Mouse (Mus musculus): Measurements from ENCODE around the gene Plxna4.

Gene Plxna4

GRCm38 (mm10) chr6:32330034-32330795 lies 257.8 kb downstream of the Plxna4 start:
- DNase-seq = no peak

DNA sequence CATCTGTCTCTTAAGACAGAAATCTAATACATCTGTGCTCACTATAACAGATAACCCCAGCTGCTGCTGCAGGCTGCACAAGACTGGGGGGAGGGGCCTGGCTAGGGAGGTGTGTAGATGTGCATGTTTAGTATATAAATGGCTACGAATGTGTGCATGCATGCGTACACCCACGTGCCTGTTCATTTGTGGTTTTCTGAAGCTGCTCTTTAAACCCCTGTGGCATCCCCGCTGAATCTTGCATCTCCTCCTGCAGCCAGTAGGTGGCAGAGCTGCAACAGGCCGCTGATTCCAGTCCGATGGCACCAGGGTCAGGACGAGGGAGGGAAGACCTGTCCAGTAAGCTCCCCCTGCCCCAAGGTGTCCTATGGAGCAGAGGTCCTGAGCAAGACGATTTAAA lies 260.0 kb downstream of the Plxna4 start:
- peak; percentile 61 for DNase-seq

- DNase-seq = no peak
Observed at GRCm38 (mm10) chr6:32327173-32327572, 260.8 kb downstream of the Plxna4 start.

GRCm38 (mm10) chr6:32326406-32326805 lies 261.6 kb downstream of the Plxna4 start:
- no peak for DNase-seq

DNA sequence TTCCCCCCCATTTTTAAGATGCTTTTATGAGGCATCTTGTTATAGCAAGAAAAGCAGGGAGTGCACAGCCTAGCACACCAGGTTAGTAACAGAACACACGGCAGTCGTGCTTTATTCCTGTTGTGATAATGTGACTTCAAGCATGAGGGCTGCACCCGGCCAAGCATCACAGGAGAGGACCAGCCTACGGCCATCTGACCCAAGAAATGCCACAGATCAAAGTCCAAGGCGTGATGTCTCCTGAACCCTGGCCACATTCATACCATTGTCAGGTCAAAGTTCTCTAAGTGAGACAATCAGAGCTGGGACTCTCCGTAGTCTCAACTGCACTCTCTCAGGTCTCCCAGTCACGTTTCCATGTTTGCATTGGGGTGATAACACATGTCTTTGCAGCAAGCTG lies 262.1 kb downstream of the Plxna4 start:
- DNase-seq = no peak

DNA sequence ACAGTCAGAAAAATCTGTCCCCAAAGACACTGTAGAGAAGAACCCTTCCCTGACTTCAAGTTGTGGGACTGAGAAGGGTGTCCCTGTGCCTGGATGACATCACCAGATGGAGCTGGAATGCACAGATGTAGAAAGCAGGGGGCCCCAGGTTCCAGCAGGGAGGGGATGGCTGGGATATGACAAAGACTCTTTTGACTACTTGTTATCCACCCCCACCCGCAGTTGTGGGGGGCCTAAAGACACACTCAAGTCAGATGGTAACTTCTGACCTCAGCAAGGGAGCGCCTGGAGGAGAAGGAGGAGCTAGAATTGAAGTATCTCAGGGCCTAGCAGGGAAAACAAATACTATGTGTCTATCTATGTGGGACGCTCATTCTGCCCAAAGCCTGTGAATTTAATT lies 266.8 kb downstream of the Plxna4 start:
- DNase-seq = no peak

- DNase-seq = no peak
Observed at GRCm38 (mm10) chr6:32320254-32320653, 267.7 kb downstream of the Plxna4 start.

GRCm38 (mm10) chr6:32317470-32317869 lies 270.5 kb downstream of the Plxna4 start:
- DNase-seq = no peak

DNA sequence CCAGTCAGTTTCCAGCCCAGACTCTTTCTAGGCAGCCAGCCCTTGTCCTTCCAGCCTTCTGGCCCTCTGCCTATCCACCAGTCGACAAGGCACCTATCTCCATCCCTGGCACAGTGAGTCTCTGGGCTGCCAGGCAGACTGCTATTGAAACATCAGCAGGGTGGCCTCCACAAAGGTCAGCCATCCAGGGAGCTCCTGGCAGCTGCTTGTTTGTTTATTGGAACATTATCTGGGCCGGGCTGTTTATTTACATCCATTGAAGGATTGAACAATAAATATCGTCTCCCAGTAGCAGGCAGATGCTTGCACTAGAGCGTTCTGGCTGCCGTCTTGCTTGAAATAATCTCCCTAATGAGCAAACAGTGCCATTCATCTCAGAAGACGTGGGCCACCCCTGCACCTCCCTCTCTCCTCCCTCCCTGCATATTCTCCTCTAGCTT lies 273.0 kb downstream of the Plxna4 start:
- no peak for DNase-seq

- no peak for DNase-seq
Observed at GRCm38 (mm10) chr6:32309147-32309546, 278.8 kb downstream of the Plxna4 start.

GRCm38 (mm10) chr6:32300611-32301010 lies 287.4 kb downstream of the Plxna4 start:
- no peak for DNase-seq

- no peak for DNase-seq
Observed at GRCm38 (mm10) chr6:32281457-32281856, 306.5 kb downstream of the Plxna4 start.

GRCm38 (mm10) chr6:32280728-32281127 lies 307.3 kb downstream of the Plxna4 start:
- DNase-seq = no peak

- DNase-seq = peak; percentile 43
Observed at GRCm38 (mm10) chr6:32271463-32271862, 316.5 kb downstream of the Plxna4 start.

DNA sequence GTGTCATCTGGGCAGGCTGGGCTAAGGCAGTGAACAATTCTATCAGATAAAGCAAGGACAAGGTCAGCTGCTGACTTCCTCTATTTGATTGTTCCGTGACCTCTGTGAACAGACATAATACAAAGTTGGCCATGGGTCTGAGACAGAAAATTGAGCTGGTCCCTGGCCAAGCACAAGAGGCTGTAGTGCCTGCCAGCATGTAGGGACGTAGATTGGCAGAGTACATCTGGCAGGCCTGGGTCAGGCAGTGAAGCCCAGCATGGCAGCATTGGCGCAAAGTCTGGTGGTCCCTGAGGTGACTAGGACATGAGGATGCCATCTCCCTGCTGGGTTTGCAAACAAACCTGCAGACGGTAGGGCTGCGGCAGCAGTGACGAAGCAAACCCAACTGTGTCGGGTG lies 321.9 kb downstream of the Plxna4 start:
- DNase-seq = no peak

DNA sequence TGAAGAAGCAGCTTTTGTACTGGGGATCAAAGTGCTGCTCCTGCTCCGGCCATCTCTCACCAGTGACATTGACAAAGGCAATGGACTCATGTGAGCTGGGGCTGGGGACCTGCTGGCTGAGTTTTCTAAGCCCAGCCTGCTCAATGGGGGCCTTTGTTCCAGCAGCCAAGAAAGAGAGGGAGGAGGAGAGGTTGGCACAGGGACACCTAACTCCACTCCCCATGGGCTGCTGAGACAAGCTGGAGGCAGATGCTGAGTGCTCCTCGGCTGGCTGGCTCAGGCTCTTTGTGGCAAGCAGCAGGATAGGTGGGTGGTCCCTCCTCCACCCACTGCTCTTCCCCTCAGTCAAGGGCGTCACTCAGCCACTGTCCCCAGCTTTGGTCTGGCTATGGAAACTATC lies 326.7 kb downstream of the Plxna4 start:
- DNase-seq = peak; percentile 29

DNA sequence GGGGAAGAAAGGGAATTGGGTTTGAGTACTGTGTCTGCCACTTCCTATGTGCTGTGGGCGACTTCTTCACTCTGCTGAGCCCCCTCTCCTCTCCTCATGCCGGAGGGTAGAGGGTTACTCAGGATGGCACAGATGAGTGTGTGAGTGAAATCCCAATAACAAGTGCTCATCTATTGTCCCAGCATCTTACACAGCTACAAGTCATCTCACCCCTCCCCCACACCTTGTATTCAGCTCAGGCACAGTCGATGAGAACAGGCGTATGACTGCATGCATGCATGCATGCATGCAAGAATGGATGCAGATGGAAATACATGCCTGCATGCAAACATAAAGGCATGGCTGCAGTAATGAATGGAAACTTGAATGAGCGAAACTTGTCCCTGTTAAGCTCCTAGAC lies 327.7 kb downstream of the Plxna4 start:
- no peak for DNase-seq

DNA sequence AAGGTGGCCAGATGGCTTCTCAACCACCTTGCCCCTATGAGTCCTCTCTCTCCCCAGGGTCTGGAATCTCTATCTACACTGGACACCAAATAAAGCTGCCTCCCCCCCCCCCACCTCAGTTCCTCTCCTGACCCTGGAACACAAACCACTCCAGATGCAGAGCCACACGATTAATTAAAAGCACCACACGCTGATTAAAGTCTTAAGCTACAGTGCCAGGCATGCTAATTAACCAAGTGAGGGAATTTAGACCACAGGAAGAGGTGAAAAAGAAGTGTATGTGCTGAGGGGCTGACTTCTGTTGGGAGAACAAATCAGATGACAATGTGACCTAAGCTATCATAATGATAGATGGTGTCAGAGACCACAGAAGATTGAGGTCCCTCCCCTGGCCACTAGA lies 332.8 kb downstream of the Plxna4 start:
- DNase-seq = no peak

DNA sequence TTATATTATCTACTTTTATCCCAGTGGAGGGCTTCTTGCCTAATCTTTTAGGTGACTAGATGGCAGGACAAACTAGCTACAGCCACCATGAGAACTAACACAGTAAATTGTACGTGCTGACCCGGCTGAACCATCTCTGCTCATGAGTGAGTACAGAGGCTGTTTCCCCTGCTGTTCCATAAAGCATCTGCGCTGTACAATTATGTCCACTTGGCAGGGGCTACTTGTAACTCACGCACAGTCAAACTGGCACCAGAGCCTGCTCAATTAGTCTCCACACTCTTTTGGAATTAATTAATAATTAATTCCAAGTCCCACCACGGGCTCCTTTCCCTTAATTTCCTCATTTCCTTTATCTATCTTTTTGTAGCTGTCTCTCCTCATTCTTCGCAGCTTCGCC lies 335.8 kb downstream of the Plxna4 start:
- no peak for DNase-seq

GRCm38 (mm10) chr6:32251674-32252073 lies 336.3 kb downstream of the Plxna4 start:
- no peak for DNase-seq

- DNase-seq = no peak
Observed at GRCm38 (mm10) chr6:32246036-32246435, 342.0 kb downstream of the Plxna4 start.

GRCm38 (mm10) chr6:32243040-32243439 lies 345.0 kb downstream of the Plxna4 start:
- no peak for DNase-seq

DNA sequence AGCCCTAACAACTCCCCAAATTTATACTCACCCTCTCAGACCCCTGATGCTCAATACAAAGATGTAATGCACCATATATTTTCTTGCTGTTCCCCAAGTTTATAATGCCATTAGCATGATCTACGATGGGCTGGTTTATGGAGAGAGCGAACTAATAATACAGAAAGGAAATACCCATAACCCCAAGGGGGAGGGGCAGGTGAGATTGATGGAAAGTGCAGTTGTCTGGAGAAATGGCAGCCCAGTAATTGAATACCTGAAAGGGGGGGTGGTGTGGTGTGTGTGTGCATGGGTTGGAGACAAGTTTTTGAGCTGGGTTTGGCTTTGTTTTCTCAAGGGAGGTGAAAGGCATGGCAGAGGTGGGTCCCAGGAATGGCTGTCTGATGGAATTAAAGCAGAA lies 356.6 kb downstream of the Plxna4 start:
- DNase-seq = no peak

GRCm38 (mm10) chr6:32226636-32227035 lies 361.4 kb downstream of the Plxna4 start:
- DNase-seq = no peak

DNA sequence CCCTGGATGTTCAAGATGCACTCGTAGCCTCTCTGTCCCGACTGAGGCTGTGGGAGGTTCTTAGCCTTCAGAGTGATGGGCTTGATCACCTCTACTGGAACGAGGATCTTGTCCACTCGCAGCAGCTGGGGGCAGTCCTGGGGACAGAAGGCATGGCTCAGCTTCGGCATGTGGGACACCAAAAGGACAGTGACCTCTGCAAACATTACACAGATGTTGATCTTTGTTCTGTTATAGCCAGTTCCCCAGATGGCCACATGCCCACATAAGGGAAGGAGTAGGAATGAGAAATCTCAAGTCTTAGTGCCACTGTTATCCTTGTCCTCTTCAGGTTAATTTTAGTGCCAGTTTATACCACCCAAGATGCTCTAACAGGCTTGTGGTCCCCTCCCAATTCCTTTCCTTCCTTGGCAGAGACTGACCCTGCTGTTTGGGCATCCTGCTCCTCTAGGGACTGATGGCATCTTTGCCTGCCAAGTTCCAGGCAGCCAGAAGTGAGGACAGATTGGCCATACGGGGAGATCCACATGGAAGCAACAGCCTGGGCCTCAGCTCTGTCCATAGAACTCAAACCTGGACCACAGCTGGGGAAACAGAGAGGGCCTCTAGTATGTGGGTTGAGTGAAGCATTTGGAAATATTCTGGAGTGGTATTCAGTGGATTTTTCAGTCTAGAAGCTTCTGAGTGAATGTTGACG lies 363.8 kb downstream of the Plxna4 start:
- DNase-seq = no peak

All from right cerebral cortex, postnatal 25 days (tissue).